Mouse (Mus musculus) ovary, postnatal 36 days (tissue): ENCODE results near the gene Gm15093.
"Not testable (repeated sequence)": the region's sequence is repeated elsewhere in the genome, so short reads cannot be mapped to it uniquely, and the experiment has no call there.

Experiments
- DNase-seq: peaks from one replicate; pipeline ENCODE4 v3.0.0; 2022; ENCODE audit warnings: low spot score, mixed read lengths

The Gm15093 gene

GRCm38 (mm10) chrX:149272077-149272476 is at the start of gene Gm15093:
Gm15093 (plus strand) TSS chrX:149272377.
- not testable (repeated sequence) for DNase-seq
